Mouse (Mus musculus): ENCODE data around the gene Olfr522. TPM values are rescaled to one million over a fixed set of nuclear protein-coding genes. Genes with fewer than 3 reads are reported as not detected.
A peak's percentile ranks its signal among the peaks of the same experiment; 100 is the strongest.

The Olfr522 gene
- not detected for total RNA-seq (2021)
- long read RNA-seq, experiment 1 = 0 reads
- long read RNA-seq, experiment 2 = 0 reads

GRCm38 (mm10) chr7:140164664-140165063 is at the start of gene Olfr522:
TSS of gene Olfr522 (minus strand) at chr7:140164764.
- no peak for DNase-seq (ENCODE audit: low spot score in 2 of 2)
- intact Hi-C loops (cut with DNase I) = no loop called here

- intact Hi-C loops (cut with DNase I) = no loop called here
- DNase-seq (ENCODE audit: low spot score in 2 of 2) = no peak
Measured at GRCm38 (mm10) chr7:140213841-140214240, 49.3 kb upstream of the Olfr522 start.

- intact Hi-C loops (cut with DNase I) = no loop called here
Measured at GRCm38 (mm10) chr7:140208677-140209076, 44.1 kb upstream of the Olfr522 start.

DNA sequence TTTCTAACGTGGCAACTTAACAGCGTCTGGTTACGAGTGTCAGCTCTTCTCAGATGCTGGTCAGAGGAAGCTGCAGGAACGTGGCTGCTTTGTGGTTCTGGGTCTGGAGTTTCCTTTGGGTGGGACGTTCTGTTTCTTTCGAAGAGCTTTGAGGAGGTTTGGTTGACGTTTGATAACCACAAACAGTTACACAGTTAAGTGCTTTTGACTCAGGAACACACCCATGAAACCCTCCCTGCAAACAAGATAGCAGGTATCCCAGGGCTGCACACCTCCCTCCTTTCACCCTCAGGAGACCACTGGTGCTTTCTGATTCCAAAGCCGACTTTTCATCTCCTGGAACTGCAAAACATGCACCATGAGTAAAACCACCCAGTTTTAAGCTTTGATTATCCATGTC is 43.6 kb upstream of the Olfr522 start:
- intact Hi-C loops (cut with DNase I) = no loop called here
- DNase-seq (ENCODE audit: low spot score in 2 of 2) = no peak

More at GRCm38 (mm10) chr7:140208677-140209076, 44.1 kb upstream of the Olfr522 start:
- no peak for DNase-seq (ENCODE audit: low spot score in 2 of 2)

GRCm38 (mm10) chr7:140206904-140207303 is 42.3 kb upstream of the Olfr522 start:
- intact Hi-C loops (cut with DNase I) = no loop called here
- no peak for DNase-seq (ENCODE audit: low spot score in 2 of 2)

DNA sequence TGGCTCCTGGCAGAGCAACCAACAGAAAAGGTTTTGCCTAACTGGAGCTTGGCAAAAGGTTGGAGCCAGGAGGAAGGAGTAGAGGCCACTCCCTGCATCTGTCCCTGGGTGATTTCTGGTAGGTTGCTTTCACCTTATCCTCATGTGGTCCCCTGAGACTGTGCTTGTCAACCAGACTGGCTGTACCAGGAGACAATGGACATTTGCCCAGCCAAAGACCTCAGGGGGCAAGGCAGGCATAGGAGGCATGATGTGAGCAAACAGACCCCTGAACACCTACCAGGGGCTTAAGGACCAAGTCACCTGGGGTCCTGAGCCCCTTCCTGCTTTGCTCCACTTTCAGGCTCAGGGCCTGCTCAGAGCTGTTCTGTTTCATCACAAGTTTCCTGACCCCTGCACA is 41.3 kb upstream of the Olfr522 start, which contains the start of gene Olfr524:
Olfr524 (minus strand) TSS at position 101 of the 400 bp plus-strand sequence.
- DNase-seq (ENCODE audit: low spot score in 2 of 2) = no peak
- intact Hi-C loops (cut with DNase I) = no loop called here

DNA sequence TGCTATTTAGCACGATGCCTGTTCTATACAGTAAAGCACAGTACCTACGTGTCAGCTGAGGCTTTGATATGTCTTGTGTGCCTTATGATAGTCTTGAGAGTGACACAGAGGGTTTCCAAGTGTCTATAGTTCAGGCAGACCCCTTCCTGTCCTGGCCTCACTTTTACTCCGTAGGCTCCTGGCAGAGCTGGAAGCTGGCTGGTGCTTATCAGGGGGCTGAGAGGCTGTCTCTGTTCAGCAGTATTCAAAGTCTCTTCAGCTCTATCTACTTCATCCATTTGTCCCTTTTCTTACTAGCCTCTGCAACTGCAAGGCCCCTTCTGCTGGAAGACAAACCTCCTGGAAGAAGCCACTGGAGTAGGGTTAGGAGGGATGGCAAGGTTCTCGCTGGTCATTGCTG is 36.5 kb upstream of the Olfr522 start:
- no peak for DNase-seq (ENCODE audit: low spot score in 2 of 2)
- intact Hi-C loops (cut with DNase I) = no loop called here

GRCm38 (mm10) chr7:140196002-140196401 is 31.4 kb upstream of the Olfr522 start:
- intact Hi-C loops (cut with DNase I) = no loop called here

DNA sequence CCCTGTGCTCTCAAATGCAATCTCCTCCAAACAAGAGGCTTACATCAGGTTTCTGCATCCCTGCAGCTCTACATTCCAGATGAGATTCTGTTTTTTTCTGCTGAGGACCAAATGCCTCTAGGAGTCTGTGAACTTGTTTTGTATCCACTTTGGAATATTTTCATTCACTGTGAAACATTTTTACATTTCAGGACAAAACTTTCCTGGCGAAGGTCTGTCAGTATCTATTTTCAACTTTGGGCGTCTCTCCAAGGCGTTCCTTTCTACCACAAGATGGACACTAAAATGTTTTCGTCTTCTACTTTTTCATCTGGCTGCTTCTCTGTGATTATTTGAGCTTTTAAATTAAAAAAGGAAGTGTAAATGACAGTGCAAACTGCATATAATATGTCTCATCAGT is 29.5 kb upstream of the Olfr522 start:
- no peak for DNase-seq (ENCODE audit: low spot score in 2 of 2)
- intact Hi-C loops (cut with DNase I) = no loop called here

More at GRCm38 (mm10) chr7:140196002-140196401, 31.4 kb upstream of the Olfr522 start:
- DNase-seq (ENCODE audit: low spot score in 2 of 2) = no peak

DNA sequence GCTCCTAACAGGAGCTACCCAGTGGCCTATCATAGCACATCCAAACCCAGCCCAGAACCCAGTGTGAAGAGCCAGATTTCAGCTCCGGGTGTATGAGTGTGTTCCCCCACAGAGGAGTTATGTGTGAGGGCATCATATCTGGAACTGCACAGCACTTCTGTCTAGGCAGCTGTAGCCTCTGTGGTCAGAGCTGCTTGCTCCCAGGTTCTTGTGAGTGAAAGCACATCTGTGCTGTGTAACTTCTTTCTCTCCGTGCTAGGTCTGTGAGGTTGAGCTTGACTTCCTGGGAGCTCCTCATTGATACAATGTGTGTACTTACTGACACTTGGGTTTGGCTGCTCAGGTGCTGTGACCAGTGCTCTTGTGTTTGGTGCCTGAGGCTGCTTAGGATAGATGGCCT is 28.3 kb upstream of the Olfr522 start:
- intact Hi-C loops (cut with DNase I) = no loop called here
- DNase-seq (ENCODE audit: low spot score in 2 of 2) = no peak

DNA sequence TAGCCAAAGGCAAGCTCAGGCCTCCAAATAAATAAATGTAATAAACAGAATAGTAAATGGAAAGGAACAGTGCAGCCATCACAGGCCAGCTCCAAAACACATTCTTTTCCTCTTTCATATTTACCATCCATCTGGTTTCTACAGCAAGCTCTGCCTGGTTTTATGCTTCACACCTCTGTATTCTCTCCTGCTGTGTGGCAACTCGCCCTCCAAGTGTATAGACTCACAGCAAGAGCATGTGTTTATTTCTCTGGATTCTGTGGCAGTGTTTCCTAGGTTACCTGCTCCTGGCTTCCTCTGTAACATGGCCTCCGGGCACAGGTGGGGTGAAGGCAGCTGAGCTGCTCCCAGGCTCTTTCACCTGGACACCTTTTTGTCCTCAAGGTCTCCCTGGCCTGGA is 27.9 kb upstream of the Olfr522 start:
- intact Hi-C loops (cut with DNase I) = no loop called here
- DNase-seq (ENCODE audit: low spot score in 2 of 2) = no peak

- intact Hi-C loops (cut with DNase I) = no loop called here
Measured at GRCm38 (mm10) chr7:140190435-140190834, 25.9 kb upstream of the Olfr522 start.

DNA sequence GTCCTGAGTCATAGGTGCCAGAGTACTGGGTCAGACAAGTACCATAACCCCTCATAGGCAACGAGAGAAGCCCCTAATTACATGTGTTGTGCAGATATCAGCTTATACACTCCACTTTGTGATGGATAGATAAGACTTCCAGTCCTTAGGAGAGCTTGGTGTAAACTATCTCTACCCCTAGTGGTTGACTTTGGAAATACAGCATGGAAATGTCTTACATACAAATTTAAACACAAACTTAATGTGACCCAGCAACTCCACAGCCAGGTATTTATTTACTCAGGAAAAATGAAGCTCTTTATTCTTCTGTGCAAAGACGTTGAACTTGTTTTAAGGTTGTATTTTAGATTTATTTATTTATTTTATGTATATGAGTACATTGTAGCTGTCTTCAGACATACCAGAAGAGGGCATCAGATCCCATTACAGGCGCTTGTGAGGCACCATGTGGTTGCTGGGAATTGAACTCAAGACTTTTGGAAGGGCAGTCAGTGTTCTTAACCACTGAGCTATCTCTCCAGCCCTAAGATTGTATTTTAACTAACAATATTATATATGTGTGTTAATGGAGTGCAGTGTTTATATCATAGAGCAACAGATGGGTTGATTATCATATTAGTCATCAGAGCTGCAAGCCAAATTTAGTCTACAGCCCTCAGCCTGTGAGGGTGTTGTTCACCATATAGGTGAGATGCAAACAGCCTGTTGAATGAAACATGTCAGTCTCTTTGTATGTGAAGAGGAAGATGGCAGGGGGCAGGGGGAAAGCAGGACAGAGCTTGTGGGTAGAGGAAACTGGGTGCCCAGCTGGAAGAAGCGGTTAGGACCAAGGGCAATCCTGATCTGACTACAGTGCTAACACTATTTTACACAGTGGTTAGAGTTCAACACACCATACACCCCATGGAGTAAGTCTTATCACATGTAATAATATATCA is 24.1 kb upstream of the Olfr522 start:
- intact Hi-C loops (cut with DNase I) = loop anchor here (5.0 kb wide), 1 partner anchor 639 kb away; no protein-coding TSS in a partner anchor

More at GRCm38 (mm10) chr7:140190435-140190834, 25.9 kb upstream of the Olfr522 start:
- no peak for DNase-seq (ENCODE audit: low spot score in 2 of 2)

GRCm38 (mm10) chr7:140187721-140188390 is 23.3 kb upstream of the Olfr522 start:
- intact Hi-C loops (cut with DNase I) = loop anchor here (5.0 kb wide), 1 partner anchor 639 kb away; no protein-coding TSS in a partner anchor
- peak in 1 of 2 experiments; percentile 28 for DNase-seq (ENCODE audit: low spot score in 2 of 2)

More for the DNA sequence above, 24.1 kb upstream of the Olfr522 start:
- peak in 1 of 2 experiments; percentile 34 for DNase-seq (ENCODE audit: low spot score in 2 of 2)

GRCm38 (mm10) chr7:140186646-140187620 is 22.4 kb upstream of the Olfr522 start:
- intact Hi-C loops (cut with DNase I) = loop anchor here (5.0 kb wide), 1 partner anchor 640 kb away; no protein-coding TSS in a partner anchor
- DNase-seq (ENCODE audit: low spot score in 2 of 2) = peak in 1 of 2 experiments; percentile 34

GRCm38 (mm10) chr7:140184206-140184605 is 19.6 kb upstream of the Olfr522 start:
- no peak for DNase-seq (ENCODE audit: low spot score in 2 of 2)
- intact Hi-C loops (cut with DNase I) = no loop called here

DNA sequence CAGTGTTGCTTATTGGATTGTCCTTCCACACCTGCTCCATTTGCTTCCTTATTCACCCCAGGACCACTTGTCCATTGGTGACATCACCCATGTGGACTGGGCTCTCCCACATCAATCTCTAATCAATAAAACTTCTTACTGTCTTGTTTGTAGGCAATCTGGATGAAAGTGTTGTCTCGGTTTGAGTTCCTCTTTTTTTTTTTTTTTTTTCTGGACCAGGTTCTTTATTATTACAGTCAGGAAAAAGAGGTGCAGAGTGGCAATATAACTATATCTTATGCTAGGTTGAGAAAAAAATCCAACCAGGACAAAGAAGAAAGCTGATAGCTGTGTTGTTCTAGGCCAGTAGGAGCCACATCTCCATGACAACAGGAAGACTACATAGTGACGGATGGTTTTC is 16.1 kb upstream of the Olfr522 start:
- DNase-seq (ENCODE audit: low spot score in 2 of 2) = no peak
- intact Hi-C loops (cut with DNase I) = no loop called here

- intact Hi-C loops (cut with DNase I) = no loop called here
- no peak for DNase-seq (ENCODE audit: low spot score in 2 of 2)
Measured at GRCm38 (mm10) chr7:140179176-140179575, 14.6 kb upstream of the Olfr522 start.

DNA sequence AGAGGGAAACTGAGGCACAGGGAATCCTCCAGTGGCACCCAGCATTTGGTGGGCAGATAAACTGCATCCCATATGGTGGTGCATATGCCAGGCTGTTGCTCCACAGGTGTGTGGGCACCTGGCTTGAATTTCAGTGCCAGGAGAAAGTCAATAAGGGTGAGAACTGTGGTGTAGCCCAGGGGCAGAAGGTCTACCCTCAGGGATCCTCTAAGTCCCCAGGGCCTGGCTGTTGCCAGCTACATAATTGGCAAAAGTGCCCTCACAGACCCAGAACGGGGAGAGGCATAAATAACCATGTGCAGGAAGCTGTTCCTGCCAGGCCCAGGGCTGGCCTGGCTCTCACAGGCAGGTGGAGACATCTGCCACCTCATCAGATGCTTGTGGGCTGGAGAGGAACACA is 8.4 kb upstream of the Olfr522 start, which contains the start of gene Olfr523:
Olfr523 (plus strand) TSS at position 282 of the 400 bp plus-strand sequence.
- no peak for DNase-seq (ENCODE audit: low spot score in 2 of 2)
- intact Hi-C loops (cut with DNase I) = no loop called here

All from left cerebral cortex, postnatal 14 days (tissue).